Mouse (Mus musculus): ENCODE data around the gene Capg.

GRCm38 (mm10) chr6:72518842-72519241 lies 25.3 kb upstream of the Capg start:
- no peak for TF ChIP-seq CTCF (IDR thresholded peaks at IDR 0.05)
- no peak for TF ChIP-seq POLR2A (IDR thresholded peaks at IDR 0.05; ENCODE audit: insufficient read depth, low read depth, low read length)

Data from heart, adult 2 months (tissue).